Mouse (Mus musculus) frontal cortex, postnatal 36 days (tissue): ENCODE measurements at regions not wholly inside any gene's neighbourhood (a gene's known extent, or its start where the extent isn't known, plus 50 kb on each side); places are given as distances from the start of the nearest gene placed in this dataset.

Experiments
- DNase-seq, 2 experiments: peaks; one replicate each; pipeline ENCODE4 v3.0.0; 2022; ENCODE audit warnings: low spot score in 2 of 2

- DNase-seq, result no peak
Measured at GRCm38 (mm10) chr8:88906244-88906643, 137.7 kb downstream of the Sall1 start.

GRCm38 (mm10) chr8:88903094-88903493, 140.9 kb downstream of the Sall1 start:
- DNase-seq, result no peak

DNA sequence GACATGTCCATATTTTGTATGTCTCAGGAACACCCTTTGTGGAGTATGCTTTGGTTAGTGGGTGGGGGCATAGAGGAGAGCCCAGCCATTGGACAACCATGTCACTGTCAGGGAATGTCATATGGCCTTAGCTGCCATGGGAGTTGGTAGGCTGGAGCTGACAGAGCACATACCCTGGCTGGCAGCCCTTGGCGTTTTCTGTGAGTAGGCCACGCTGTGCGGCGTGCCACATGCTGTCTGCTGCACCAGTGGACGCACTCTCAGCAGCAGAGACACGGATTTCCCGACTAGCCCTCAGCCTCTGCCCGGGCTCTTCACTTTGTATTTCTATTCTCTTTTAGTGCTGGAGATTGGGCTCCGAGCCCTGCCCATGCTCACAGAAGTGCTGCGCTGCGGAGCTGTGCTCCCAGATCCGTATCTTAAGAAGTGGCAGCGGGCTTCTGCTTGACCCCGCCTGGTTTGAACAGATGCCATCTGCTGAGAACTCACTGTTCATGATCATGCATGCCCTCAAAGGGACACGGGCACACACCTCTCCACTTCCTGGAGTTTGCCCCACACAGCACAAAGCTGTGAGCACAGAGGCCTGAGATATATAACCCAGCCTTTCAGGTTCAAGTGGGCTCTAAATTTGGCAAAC, 160.1 kb downstream of the Sall1 start:
- DNase-seq, result no peak

DNA sequence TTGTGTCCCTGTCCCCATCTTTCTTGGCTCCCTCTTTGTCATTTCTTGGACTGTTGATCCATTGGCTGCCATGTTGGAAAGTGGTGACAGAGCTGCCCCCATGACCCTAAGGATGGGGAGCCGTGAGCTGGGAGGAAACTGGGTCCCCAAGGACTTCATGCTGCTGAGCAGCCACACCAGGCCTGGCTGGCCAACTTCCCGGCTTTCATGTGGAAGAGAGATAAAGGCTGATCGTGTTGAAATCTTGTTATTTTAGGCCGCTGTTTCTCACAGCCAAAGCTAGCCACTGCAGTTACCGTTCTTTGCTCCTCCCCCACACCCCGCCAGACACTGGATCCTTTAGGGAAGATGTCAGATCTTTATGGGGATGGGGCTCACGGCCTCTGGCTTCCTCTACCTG, 164.1 kb downstream of the Sall1 start:
- no peak for DNase-seq

DNA sequence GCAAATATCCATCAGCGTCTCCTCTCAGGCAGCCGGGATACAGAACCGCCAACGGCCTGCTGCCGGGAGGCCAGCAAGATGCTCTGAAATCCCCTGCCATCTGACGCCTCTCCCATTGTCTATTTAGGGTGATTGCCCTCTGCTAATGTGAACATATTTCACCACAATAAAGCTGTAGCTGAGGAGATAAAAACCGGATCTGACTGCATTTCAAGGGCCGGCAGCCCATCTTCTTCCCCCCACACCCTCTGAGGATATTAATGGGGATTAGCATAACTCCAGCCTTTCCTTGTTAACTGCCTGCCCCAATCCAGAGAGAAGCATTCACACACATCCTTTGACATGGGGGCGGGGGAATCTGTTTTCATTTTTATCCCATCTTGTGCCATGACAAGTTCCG, 166.0 kb downstream of the Sall1 start:
- no peak for DNase-seq

GRCm38 (mm10) chr8:88862846-88863455, 166.1 kb downstream of the Cyld start:
- no peak for DNase-seq

GRCm38 (mm10) chr8:88857216-88857615, 160.4 kb downstream of the Cyld start:
- DNase-seq, result no peak

- no peak for DNase-seq
Measured at GRCm38 (mm10) chr8:88853200-88853599, 156.4 kb downstream of the Cyld start.

- DNase-seq, result no peak
Measured at GRCm38 (mm10) chr8:88845916-88846315, 149.1 kb downstream of the Cyld start.

GRCm38 (mm10) chr8:88844370-88844769, 147.5 kb downstream of the Cyld start:
- DNase-seq, result peak; percentile 5 to 13

GRCm38 (mm10) chr8:88842451-88842850, 145.6 kb downstream of the Cyld start:
- no peak for DNase-seq

- no peak for DNase-seq
Measured at GRCm38 (mm10) chr8:88840096-88840495, 143.3 kb downstream of the Cyld start.

- DNase-seq, result no peak
Measured at GRCm38 (mm10) chr8:88835756-88836291, 139.0 kb downstream of the Cyld start.

DNA sequence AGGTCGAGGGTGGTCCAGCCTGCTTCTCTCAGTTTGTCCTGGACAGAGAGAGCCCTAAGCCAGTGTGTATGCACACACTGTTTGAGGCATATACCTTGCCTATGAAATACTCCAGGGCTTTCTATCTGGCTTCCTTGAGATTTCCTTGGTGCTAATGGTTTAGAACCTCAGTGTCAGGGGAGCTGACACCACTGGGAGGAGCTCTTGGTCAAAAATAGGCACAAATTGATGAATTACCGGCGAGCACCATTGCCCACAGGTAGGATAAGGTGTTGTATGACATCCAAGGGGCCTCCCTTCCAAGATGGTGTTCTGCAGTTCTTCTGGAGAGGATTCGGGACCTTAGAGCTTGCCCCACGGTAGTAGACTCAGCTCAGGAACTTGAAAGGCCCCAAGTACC, 129.0 kb downstream of the Cyld start:
- DNase-seq, result no peak

DNA sequence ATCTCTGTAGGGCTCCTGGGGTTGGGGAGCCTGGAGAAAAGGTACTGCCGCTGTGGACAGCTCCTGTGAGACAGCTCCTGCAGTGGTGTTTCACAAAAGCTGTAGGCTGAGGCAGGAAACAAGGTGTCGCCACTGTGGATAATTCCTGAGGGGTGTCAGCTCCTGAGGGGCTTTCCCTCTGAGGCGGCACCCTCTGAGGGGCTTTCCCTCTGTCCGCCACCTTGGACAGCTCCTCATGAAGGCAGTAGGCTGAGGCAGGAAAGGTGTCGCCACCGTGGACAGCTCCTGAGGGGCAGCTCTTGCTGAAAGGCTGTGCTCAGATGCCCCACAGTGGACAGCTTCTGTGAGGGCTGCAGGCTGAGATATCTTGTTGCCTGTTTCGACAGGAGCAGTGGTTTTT, 127.1 kb downstream of the Cyld start:
- DNase-seq, result no peak

- DNase-seq, result no peak
Measured at GRCm38 (mm10) chr8:88820275-88820850, 123.5 kb downstream of the Cyld start.

- no peak for DNase-seq
Measured at GRCm38 (mm10) chr8:88816461-88816860, 119.6 kb downstream of the Cyld start.

- no peak for DNase-seq
Measured at GRCm38 (mm10) chr8:88814246-88814645, 117.4 kb downstream of the Cyld start.

DNA sequence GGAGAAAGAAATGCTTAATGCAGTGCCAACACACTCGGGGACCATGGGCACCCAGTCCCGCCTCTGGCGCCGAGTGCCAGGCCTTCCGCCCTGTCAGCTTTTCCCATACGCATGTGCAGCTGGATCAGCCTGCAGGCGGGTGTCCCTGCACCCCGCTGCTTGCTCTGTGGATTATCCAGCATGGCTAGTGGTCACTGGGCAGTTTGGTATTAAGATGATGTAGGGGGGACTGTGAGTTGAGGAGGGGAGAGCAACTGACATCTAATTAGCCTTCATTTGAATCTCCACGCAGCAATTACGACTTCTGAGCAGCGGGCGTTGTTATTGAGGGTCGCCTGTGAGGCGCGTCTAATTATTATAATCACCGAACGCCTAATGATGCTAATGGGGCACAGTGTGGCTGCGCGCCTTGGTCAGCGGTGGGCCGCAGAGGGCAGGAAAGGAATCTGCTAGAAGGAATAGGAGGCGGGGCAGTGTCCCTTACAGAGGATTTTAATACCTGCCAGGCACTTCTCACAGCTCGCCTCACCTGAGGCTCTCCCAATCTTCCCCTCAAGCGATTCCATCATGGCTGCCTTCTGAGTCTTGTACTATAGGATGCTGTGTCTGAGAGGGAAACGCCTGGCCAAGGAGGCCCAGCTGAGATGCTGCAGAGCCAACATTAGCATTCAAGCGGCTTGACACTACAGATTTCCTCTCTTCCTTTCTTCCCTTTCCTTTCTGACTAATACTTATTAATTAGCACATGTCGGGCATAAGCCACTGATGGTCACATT, 116.3 kb downstream of the Cyld start:
- no peak for DNase-seq

DNA sequence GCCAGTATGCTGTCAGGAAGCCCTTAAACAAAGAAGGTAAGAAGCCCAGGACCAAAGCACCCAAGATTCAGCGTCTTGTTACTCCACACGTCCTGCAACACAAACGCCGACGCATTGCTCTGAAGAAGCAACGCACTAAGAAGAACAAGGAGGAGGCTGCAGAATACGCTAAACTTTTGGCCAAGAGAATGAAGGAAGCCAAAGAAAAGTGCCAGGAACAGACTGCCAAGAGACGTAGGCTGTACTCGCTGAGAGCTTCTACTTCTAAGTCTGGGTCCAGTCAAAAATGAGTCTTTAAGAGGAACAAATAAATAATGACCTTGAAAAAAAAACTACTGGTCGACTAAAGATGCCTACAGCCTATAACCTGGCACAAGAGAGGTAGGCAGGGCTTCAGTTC, 110.0 kb downstream of the Cyld start:
- peak in 1 of 2 experiments; percentile 27 for DNase-seq
